Mouse (Mus musculus) G1E (cell line): ENCODE measurements around the gene Frmd6. TPM values are rescaled to one million over a fixed set of nuclear protein-coding genes. Genes with fewer than 3 reads are reported as not detected.

Experiments
- ATAC-seq: 2 replicates; pipeline ENCODE4 v1.8.0; 2016; ENCODE audit warnings: mild to moderate bottlenecking; ENCODE audit not compliant: insufficient number of reproducible peaks, poor library complexity, low FRiP score, severe bottlenecking; ENCODE audit errors: extremely low read depth
- DNase-seq: peaks from one replicate; pipeline ENCODE4 v3.0.0; 2012; ENCODE audit warnings: low spot score
- H3K27me3 ChIP-seq: 2 replicates; pipeline ENCODE4 v1.6.1; 2012; ENCODE audit warnings: mild to moderate bottlenecking, low read length, inconsistent platforms; ENCODE audit not compliant: insufficient read depth
- H3K36me3 ChIP-seq: replicated peaks from 2 replicates; pipeline ENCODE3; 2012; ENCODE audit warnings: mild to moderate bottlenecking, inconsistent platforms
- H3K4me1 ChIP-seq: 2 replicates; pipeline ENCODE4 v1.6.1; 2012; ENCODE audit warnings: low read depth, low read length, inconsistent platforms, mixed read lengths; ENCODE audit not compliant: insufficient read depth
- H3K4me3 ChIP-seq: 2 replicates; pipeline ENCODE4 v1.5.1; 2012; ENCODE audit warnings: low read depth, mild to moderate bottlenecking, inconsistent platforms, low read length, moderate library complexity, mixed read lengths
- H3K9me3 ChIP-seq: replicated peaks from 2 replicates; pipeline ENCODE4 v1.6.1; 2012; ENCODE audit warnings: inconsistent platforms
- CTCF ChIP-seq: IDR thresholded peaks from 2 replicates; pipeline ENCODE4 v1.5.1; 2012; ENCODE audit warnings: low read depth, low read length, inconsistent platforms, mixed read lengths
- GATA1 ChIP-seq: IDR thresholded peaks from 2 replicates; pipeline ENCODE4 v1.6.1; 2012; ENCODE audit warnings: borderline replicate concordance, low read length, inconsistent platforms, mixed read lengths
- GATA2 ChIP-seq: IDR thresholded peaks from 2 replicates; pipeline ENCODE4 v1.6.1; 2012; ENCODE audit warnings: low read depth, low read length, inconsistent platforms, borderline replicate concordance
- POLR2AphosphoS5 ChIP-seq: IDR thresholded peaks from 2 replicates; pipeline ENCODE4 v1.6.1; 2012; ENCODE audit warnings: low read depth, low read length, inconsistent platforms; ENCODE audit not compliant: insufficient replicate concordance
- TAL1 ChIP-seq: conservative IDR thresholded peaks from 2 replicates; pipeline ENCODE4 v1.6.1; 2012; ENCODE audit warnings: low read depth, low read length, inconsistent platforms, mixed read lengths
- polyA plus RNA-seq: library from polyadenylated mRNA; stranded (reverse); fragments of >175 nt; gene quantifications from 2 replicates; pipeline ENCODE4 v1.2.3, GENCODE M21; 2012
- total RNA-seq, 2 experiments: library from RNA; stranded (forward) in 1 of 2; stranded (reverse) in 1 of 2; fragments of 200-1000 nt in 1 of 2; fragments of >200 nt in 1 of 2; fragmentation: Nextera tagmentation in 1 of 2; gene quantifications; 2 replicates each; pipeline ENCODE4 v1.2.3; 2014 to 2017

Frmd6 gene
- total RNA-seq (2014; fragmentation: Nextera tagmentation) (10.4 and 14.8 TPM in 2 replicates), total RNA-seq (2017) (8.3 and 9.0 TPM in 2 replicates), polyA plus RNA-seq (5.8 and 6.0 TPM in 2 replicates)

DNA sequence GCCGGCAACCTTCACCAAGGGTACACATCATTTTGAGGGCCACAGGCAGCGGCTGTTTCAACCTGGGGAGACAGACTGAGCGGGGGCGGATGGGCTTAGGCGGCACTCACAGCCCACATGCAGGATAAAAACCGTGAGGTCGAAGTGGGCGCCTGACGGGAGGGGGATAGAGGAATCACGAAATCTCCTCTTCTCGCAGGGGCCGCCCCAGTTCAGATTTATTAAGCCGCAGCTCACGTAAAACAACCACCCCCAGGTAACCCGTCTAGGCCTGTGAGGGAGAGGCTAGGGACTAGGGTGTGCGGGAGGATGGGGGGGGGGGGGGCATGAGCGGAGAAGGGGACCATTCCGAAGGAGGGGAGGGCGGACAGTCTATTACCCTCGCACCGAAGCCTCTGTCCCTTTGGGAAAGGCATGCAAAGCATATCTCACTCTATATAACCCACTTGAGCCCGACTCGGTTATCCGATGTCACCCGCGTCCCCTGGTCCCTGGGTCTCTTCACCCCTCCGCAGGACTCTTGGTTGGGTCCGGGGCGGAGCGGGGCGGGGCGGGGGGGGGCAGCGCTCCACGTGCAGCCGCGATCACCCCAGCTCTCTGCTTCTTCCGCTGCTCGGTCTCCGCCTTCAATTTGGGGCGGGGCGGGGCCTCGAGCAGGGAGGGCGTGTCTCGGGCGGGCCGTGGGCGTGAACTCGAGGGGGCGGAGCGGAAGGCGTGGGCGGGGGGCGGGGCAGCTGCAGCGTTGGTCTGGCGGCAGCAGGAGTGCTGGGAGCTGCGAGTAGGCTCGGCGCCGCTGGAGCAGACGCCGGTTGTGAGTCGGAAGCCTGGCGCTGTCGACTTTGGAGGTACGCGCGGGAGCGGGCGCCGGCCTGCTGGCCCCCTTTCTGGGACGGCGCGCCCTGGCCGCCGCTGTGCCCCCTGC is at the start of gene Frmd6:
TSS of gene Frmd6 (plus strand) at position 786 of the 922 bp plus-strand sequence.
- no peak for TF ChIP-seq GATA1
- TF ChIP-seq GATA2: no peak
- TF ChIP-seq CTCF: no peak
- TF ChIP-seq POLR2AphosphoS5: no peak
- TF ChIP-seq TAL1: no peak
- H3K9me3 ChIP-seq: no peaks in the 10 kb centered on the region
- no peaks in the 10 kb centered on the region for H3K36me3 ChIP-seq
- H3K27me3 ChIP-seq: peaks cover 23% of the 10 kb centered on the region
- peak; percentile 77 for ATAC-seq
- peak within 1 kb of the TSS; percentile 84 for H3K4me3 ChIP-seq
- peak; percentile 93 for DNase-seq
- H3K4me1 ChIP-seq: peaks cover 35% of the 10 kb centered on the region

GRCm38 (mm10) chr12:70775609-70776008 is 49.7 kb upstream of the Frmd6 start:
- Histone ChIP-seq H3K36me3 (no peaks in the 10 kb centered on the region), H3K4me1 (no peaks in the 10 kb centered on the region), H3K9me3 (no peaks in the 10 kb centered on the region), H3K4me3 (no peak overlapping the region), H3K27me3 (peaks cover 11% of the 10 kb centered on the region)
- TF ChIP-seq TAL1 (no peak), GATA1 (no peak), GATA2 (no peak), POLR2AphosphoS5 (no peak), CTCF (no peak)
- DNase-seq (no peak), ATAC-seq (no peak)

DNA sequence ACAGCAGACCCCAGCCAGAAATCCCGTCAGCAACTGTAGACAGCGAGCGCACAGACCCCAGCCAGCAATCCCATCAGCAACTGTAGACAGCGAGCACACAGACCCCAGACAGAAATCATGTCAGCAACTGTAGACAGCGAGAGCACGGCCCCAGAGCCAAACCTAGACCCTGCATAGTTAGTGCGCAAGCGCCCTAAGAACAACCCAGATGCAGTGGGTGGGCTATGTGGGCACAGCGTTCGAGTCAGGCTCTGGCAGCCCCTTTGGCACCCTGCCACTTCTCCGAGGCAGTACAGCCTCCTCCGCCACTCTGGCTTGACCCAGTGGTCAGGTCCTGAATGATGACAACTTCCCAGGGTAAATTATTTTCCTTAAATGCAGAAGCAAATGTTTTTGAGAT is 48.6 kb upstream of the Frmd6 start:
- H3K9me3 ChIP-seq: no peaks in the 10 kb centered on the region
- TF ChIP-seq GATA2 (no peak), TAL1 (no peak), POLR2AphosphoS5 (no peak)
- no peak for ATAC-seq
- peaks cover 9% of the 10 kb centered on the region for H3K27me3 ChIP-seq
- no peaks in the 10 kb centered on the region for H3K4me1 ChIP-seq
- no peak for DNase-seq
- no peak overlapping the region for H3K4me3 ChIP-seq
- H3K36me3 ChIP-seq: no peaks in the 10 kb centered on the region

DNA sequence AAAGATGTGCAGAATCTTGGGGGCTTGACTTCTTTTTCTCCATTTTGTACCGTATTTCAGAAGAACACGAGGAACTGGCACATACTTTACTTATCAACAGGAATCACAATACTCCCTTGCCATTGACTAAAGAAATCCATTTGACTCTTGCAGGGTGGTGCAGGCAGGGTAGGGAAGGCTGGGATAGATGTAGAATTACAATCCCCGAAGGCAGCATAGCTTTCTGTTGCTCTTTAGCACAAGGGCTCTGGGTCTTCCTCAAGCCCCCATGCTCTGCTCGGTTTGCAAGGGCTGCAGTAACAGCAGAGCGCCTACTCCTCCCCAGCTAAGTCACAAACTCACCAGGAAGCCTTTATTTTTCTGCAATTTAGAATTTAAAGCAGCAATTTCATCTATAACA is 47.8 kb upstream of the Frmd6 start:
- no peak for TF ChIP-seq POLR2AphosphoS5
- no peak for TF ChIP-seq GATA1
- TF ChIP-seq GATA2: no peak
- no peak for TF ChIP-seq CTCF
- no peak for TF ChIP-seq TAL1
- ATAC-seq (no peak), DNase-seq (no peak)
- H3K9me3 ChIP-seq: no peaks in the 10 kb centered on the region
- H3K4me1 ChIP-seq: no peaks in the 10 kb centered on the region
- no peaks in the 10 kb centered on the region for H3K36me3 ChIP-seq
- peaks cover 12% of the 10 kb centered on the region for H3K27me3 ChIP-seq
- no peak overlapping the region for H3K4me3 ChIP-seq

- no peak for DNase-seq
- H3K4me3 ChIP-seq: no peak overlapping the region
- H3K36me3 ChIP-seq: no peaks in the 10 kb centered on the region
- no peaks in the 10 kb centered on the region for H3K4me1 ChIP-seq
- no peaks in the 10 kb centered on the region for H3K9me3 ChIP-seq
- TF ChIP-seq TAL1 (no peak), GATA1 (no peak), POLR2AphosphoS5 (no peak), GATA2 (no peak), CTCF (no peak)
- no peak for ATAC-seq
- peaks cover 13% of the 10 kb centered on the region for H3K27me3 ChIP-seq
Observed at GRCm38 (mm10) chr12:70777866-70778265, 47.4 kb upstream of the Frmd6 start.

DNA sequence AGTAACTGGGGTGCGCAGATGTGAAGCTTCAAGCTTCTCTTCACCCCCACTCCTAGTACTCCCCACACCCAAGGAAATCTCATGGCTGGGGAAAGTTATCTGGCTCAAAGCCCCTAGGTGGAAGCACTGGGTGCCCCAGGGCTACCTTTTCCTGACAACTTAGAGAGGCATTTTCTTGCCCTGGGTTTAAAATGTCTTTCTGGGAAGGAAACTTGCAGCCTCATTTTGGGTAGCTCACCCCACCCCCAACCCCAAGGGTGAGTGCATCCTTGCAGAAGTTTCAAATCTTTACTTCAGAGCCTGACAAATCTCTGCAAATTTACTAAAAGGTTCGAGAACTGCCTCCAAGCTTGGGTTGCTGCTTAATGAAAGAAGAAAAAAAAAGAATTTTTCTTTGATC is 47.0 kb upstream of the Frmd6 start:
- TF ChIP-seq POLR2AphosphoS5 (no peak), CTCF (no peak), TAL1 (no peak), GATA1 (no peak), GATA2 (no peak)
- H3K27me3 ChIP-seq: peaks cover 13% of the 10 kb centered on the region
- H3K4me3 ChIP-seq: no peak overlapping the region
- ATAC-seq (no peak), DNase-seq (no peak)
- H3K4me1 ChIP-seq: no peaks in the 10 kb centered on the region
- H3K9me3 ChIP-seq: no peaks in the 10 kb centered on the region
- H3K36me3 ChIP-seq: no peaks in the 10 kb centered on the region
